Comparison of ENCODE assay signal across 8 mouse cellular contexts in the genomic region with DNA sequence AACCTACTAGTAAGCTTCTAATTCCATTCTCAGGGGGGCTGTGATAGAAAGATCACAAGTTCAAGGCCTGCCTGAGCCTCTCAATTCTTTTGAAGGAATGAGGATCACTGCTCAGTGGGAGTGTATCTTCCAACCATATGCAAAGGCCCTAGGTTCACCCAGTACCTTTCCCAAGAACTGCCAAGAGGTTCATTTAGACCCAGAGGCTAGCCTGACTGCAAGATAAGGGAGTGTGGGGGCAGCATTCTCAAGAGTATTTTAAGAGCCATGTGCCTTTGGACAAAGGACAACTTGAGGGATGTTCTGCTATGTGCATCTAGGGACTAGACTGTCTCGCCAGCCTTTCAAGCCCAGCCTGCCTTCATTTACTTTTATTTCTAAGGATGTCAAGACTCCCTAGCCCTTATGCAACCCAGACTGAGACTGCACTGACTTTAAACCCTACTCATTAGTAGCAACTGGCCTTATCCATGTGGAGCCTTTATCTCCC. TPM values are rescaled to one million over a fixed set of nuclear protein-coding genes. Genes with fewer than 3 reads are reported as not detected.
DNase-seq lines count a peak whose midpoint lies in the region; ATAC-seq and TF ChIP-seq lines count a peak whose summit lies in the region.

No protein-coding gene starts in this region.

- peaks cover 14% of the 10 kb centered on the region for H3K4me1 ChIP-seq in heart, embryonic 15.5 days (replicated peaks)
- no peaks in the 10 kb centered on the region for H3K4me1 ChIP-seq in midbrain, postnatal 0 days (ENCODE audit: insufficient read depth, low read length)
- no peaks in the 10 kb centered on the region; the same call in 1 of the 2 replicates for H3K4me1 ChIP-seq in cerebellum, adult 2 months (ENCODE audit: control insufficient read depth, insufficient read depth, low read length)

- H3K36me3 ChIP-seq in heart, embryonic 15.5 days: peaks cover 47% of the 10 kb centered on the region
- H3K36me3 ChIP-seq in midbrain, postnatal 0 days (ENCODE audit: insufficient read depth, low read length): peaks cover 20% of the 10 kb centered on the region; the same call in 1 of the 2 replicates

- DNase-seq in heart, postnatal 14 days: no peak
- DNase-seq in R1 (ENCODE audit: low read depth, low spot score): peak; percentile 91
- DNase-seq in induced T-regulatory cell, adult 2 months (ENCODE audit: low read depth): peak; percentile 39
- no peak for DNase-seq in midbrain, postnatal 0 days (ENCODE audit: low spot score)
- DNase-seq in left cerebral cortex, adult 9 months (ENCODE audit: low spot score in 2 of 2): no peak
- no peak for DNase-seq in cerebellum, adult 2 months
- DNase-seq in urinary bladder, postnatal 36 days (ENCODE audit: low spot score in 2 of 2): no peak

- H3K4me2 ChIP-seq in heart, embryonic 15.5 days: no peak overlapping the region
- H3K4me2 ChIP-seq in midbrain, postnatal 0 days (ENCODE audit: low read depth, low read length, poor library complexity, severe bottlenecking): no peak overlapping the region

- 18% methylated on average over 1 of the region's 1 CpGs for WGBS in heart, embryonic 15.5 days
- 16% methylated on average over 1 of the region's 1 CpGs for WGBS in midbrain, postnatal 0 days
- 29% methylated on average over 1 of the region's 1 CpGs for WGBS in cerebellum, adult 2 months

- TF ChIP-seq CTCF in midbrain, postnatal 0 days (IDR thresholded peaks at IDR 0.05): no peak
- no peak for TF ChIP-seq CTCF in cerebellum, adult 2 months (IDR thresholded peaks at IDR 0.05; ENCODE audit: borderline replicate concordance, insufficient read depth, low read depth, low read length)

- H3K27me3 ChIP-seq in heart, embryonic 15.5 days: no peaks in the 10 kb centered on the region
- no peaks in the 10 kb centered on the region for H3K27me3 ChIP-seq in midbrain, postnatal 0 days (ENCODE audit: insufficient read depth, low read length)
- no peaks in the 10 kb centered on the region for H3K27me3 ChIP-seq in cerebellum, adult 2 months (ENCODE audit: control insufficient read depth, insufficient read depth, low read length)

- peak overlapping the region; percentile 51 for H3K27ac ChIP-seq in heart, embryonic 15.5 days
- peak overlapping the region; percentile 38; the same call in 1 of the 2 replicates for H3K27ac ChIP-seq in midbrain, postnatal 0 days (ENCODE audit: low read depth, low read length)
- no peak overlapping the region for H3K27ac ChIP-seq in cerebellum, adult 2 months (ENCODE audit: insufficient read depth, low read length)

- no peaks in the 10 kb centered on the region for H3K9me3 ChIP-seq in heart, embryonic 15.5 days (replicated peaks)
- H3K9me3 ChIP-seq in midbrain, postnatal 0 days (ENCODE audit: low read length): no peaks in the 10 kb centered on the region

- no peak overlapping the region for H3K4me3 ChIP-seq in heart, embryonic 15.5 days
- no peak overlapping the region for H3K4me3 ChIP-seq in midbrain, postnatal 0 days (ENCODE audit: low read depth, low read length)
- H3K4me3 ChIP-seq in cerebellum, adult 2 months (replicated peaks; ENCODE audit: insufficient read depth, low read depth, low read length): no peak overlapping the region

- no peak for TF ChIP-seq POLR2A in cerebellum, adult 2 months (IDR thresholded peaks at IDR 0.05; ENCODE audit: borderline replicate concordance, insufficient read depth, low read length)

- no peak overlapping the region for H3K9ac ChIP-seq in heart, embryonic 15.5 days
- no peak overlapping the region for H3K9ac ChIP-seq in midbrain, postnatal 0 days (replicated peaks; ENCODE audit: low read length, poor library complexity, severe bottlenecking)

- no peak for ATAC-seq in heart, embryonic 15.5 days (replicated peaks; ENCODE audit: insufficient number of reproducible peaks, insufficient read depth, low FRiP score, low read depth)
- ATAC-seq in midbrain, postnatal 0 days (ENCODE audit: low FRiP score): no peak

- intact Hi-C loops in heart, postnatal 14 days (cut with DNase I): loop anchor here (2.0 to 5.0 kb wide), 2 partner anchors 50 to 76 kb away; no protein-coding TSS in a partner anchor

RNA-seq across cellular contexts. Expression of gene Eef1a1, which starts 12.4 kb away (rescaled TPM):
- polyA plus RNA-seq in heart, embryonic 15.5 days (2015; fragmentation: Nextera tagmentation; extraction: Ambion mirVana): 2,802 and 3,192 TPM in 2 replicates
- total RNA-seq in heart, postnatal 14 days (2021): 1,000 to 10,000 TPM; 1,986 to 2,287 TPM
- 6,169 and 7,035 TPM in 2 replicates for total RNA-seq in midbrain, postnatal 0 days (2014; rRNA removed)
- polyA plus RNA-seq in midbrain, postnatal 0 days (2015; fragmentation: Nextera tagmentation; extraction: Ambion mirVana): 2,410 and 2,461 TPM in 2 replicates
- polyA plus RNA-seq in cerebellum, adult 2 months (2012; rRNA removed): 2,299 and 2,427 TPM in 2 replicates

RNA-seq across cellular contexts. Expression of gene Gm17324, which starts 28.0 kb away (rescaled TPM):
- polyA plus RNA-seq in heart, embryonic 15.5 days (2015; fragmentation: Nextera tagmentation; extraction: Ambion mirVana): 0.43 and 0.67 TPM in 2 replicates
- total RNA-seq in heart, postnatal 14 days (2021): not detected
- total RNA-seq in midbrain, postnatal 0 days (2014; rRNA removed): 0.47 and 5.4 TPM in 2 replicates
- polyA plus RNA-seq in midbrain, postnatal 0 days (2015; fragmentation: Nextera tagmentation; extraction: Ambion mirVana): 3.7 and 4.1 TPM in 2 replicates
- 0.34 and 0.40 TPM in 2 replicates for polyA plus RNA-seq in cerebellum, adult 2 months (2012; rRNA removed)

RNA-seq across cellular contexts. Expression of gene Mto1, which starts 28.6 kb away (rescaled TPM):
- polyA plus RNA-seq in heart, embryonic 15.5 days (2015; fragmentation: Nextera tagmentation; extraction: Ambion mirVana): 26.2 and 27.7 TPM in 2 replicates
- total RNA-seq in heart, postnatal 14 days (2021): 10 to 100 TPM; 20.6 to 23.5 TPM
- 27.1 and 27.5 TPM in 2 replicates for total RNA-seq in midbrain, postnatal 0 days (2014; rRNA removed)
- polyA plus RNA-seq in midbrain, postnatal 0 days (2015; fragmentation: Nextera tagmentation; extraction: Ambion mirVana): 18.5 and 18.7 TPM in 2 replicates
- 31.6 TPM in 2 replicates for polyA plus RNA-seq in cerebellum, adult 2 months (2012; rRNA removed)

RNA-seq across cellular contexts. Expression of gene Cgas, which starts 33.5 kb away (rescaled TPM):
- polyA plus RNA-seq in heart, embryonic 15.5 days (2015; fragmentation: Nextera tagmentation; extraction: Ambion mirVana): 0.97 and 1.4 TPM in 2 replicates
- total RNA-seq in heart, postnatal 14 days (2021): under 1 TPM; 0.45 to 0.68 TPM
- 0.55 and 0.71 TPM in 2 replicates for total RNA-seq in midbrain, postnatal 0 days (2014; rRNA removed)
- 0.56 and 0.74 TPM in 2 replicates for polyA plus RNA-seq in midbrain, postnatal 0 days (2015; fragmentation: Nextera tagmentation; extraction: Ambion mirVana)
- polyA plus RNA-seq in cerebellum, adult 2 months (2012; rRNA removed): 0.33 and 0.40 TPM in 2 replicates

Comparison
In these comparisons a context has a peak if more than half of its experiments do, and no peak if none do; other contexts are left out.
1. DNase-seq: peak in R1 (single experiment) and induced T-regulatory cell, adult 2 months (single experiment); none in heart, postnatal 14 days (0 of 2), midbrain, postnatal 0 days (single experiment), left cerebral cortex, adult 9 months (0 of 2), cerebellum, adult 2 months (0 of 2) and urinary bladder, postnatal 36 days (0 of 2).